Mouse (Mus musculus) midbrain, embryonic 14.5 days (tissue): ENCODE data around the gene Fos. TPM values are rescaled to one million over a fixed set of nuclear protein-coding genes. Genes with fewer than 3 reads are reported as not detected.

Experiments
- ATAC-seq: fragments of 200-750 bp; cut with Nextera tagmentation; 2 replicates; pipeline ENCODE4 v1.8.0; 2017; ENCODE audit warnings: moderate number of reproducible peaks, moderate library complexity; ENCODE audit not compliant: low FRiP score, low TSS enrichment
- DNase-seq: peaks from one replicate; pipeline ENCODE4 v3.0.0-alpha.2; 2015
- H3K27ac ChIP-seq: fragments of 300-500 bp; sonication (generic); replicated peaks from 2 replicates; pipeline ENCODE4 v1.5.1; 2014; ENCODE audit warnings: mild to moderate bottlenecking, low read depth, low read length, moderate library complexity
- H3K27me3 ChIP-seq: fragments of 300-500 bp; sonication (generic); 2 replicates; pipeline ENCODE4 v1.6.1; 2014; ENCODE audit warnings: low read length, control low read depth, mixed read lengths; ENCODE audit not compliant: control insufficient read depth, insufficient read depth
- H3K36me3 ChIP-seq: fragments of 300-500 bp; sonication (generic); 2 replicates; pipeline ENCODE4 v1.6.1; 2014; ENCODE audit warnings: low read length, control low read depth; ENCODE audit not compliant: control insufficient read depth, insufficient read depth
- H3K4me1 ChIP-seq: fragments of 300-500 bp; sonication (generic); 2 replicates; pipeline ENCODE4 v1.6.1; 2014; ENCODE audit warnings: mild to moderate bottlenecking, antibody characterized with exemption, low read length, control low read depth; ENCODE audit not compliant: control insufficient read depth, insufficient read depth
- H3K4me2 ChIP-seq: fragments of 300-500 bp; sonication (generic); 2 replicates; pipeline ENCODE4 v1.6.1; 2014; ENCODE audit warnings: mild to moderate bottlenecking, low read length, moderate library complexity
- H3K4me3 ChIP-seq: fragments of 300-500 bp; sonication (generic); replicated peaks from 2 replicates; pipeline ENCODE4 v1.5.1; 2014; ENCODE audit warnings: low read depth, low read length
- H3K9ac ChIP-seq: fragments of 300-500 bp; sonication (generic); replicated peaks from 2 replicates; pipeline ENCODE4 v1.6.1; 2014; ENCODE audit warnings: mild to moderate bottlenecking, low read length, moderate library complexity
- H3K9me3 ChIP-seq: fragments of 300-500 bp; sonication (generic); 2 replicates; pipeline ENCODE4 v1.6.1; 2016; ENCODE audit warnings: low read length, control low read depth, mixed read lengths; ENCODE audit not compliant: control insufficient read depth
- WGBS: fragments of 180-500 bp; shearing (Covaris S2); extraction: QIAGEN DNeasy Blood & Tissue Kit; methylation state at CpG from one replicate; pipeline ENCODE4 v1.1.7; 2014; 5-methylcytosine and 5-hydroxymethylcytosine counted together
- polyA plus RNA-seq: library from polyadenylated mRNA; unstranded; fragments of >200 nt; fragmentation: Nextera tagmentation; extraction: Ambion mirVana; gene quantifications from 2 replicates; pipeline ENCODE4 v1.2.1, GENCODE M21; 2014

Gene Fos
- polyA plus RNA-seq, 1 experiment from 2014 or later, result 1.1 TPM

GRCm38 (mm10) chr12:85508235-85508634 lies 34.5 kb downstream of the Fos start:
- WGBS, result 17% methylated on average over 3 of the region's 3 CpGs
- Histone ChIP-seq H3K27ac (no peak overlapping the region), H3K36me3 (no peaks in the 10 kb centered on the region), H3K9me3 (no peaks in the 10 kb centered on the region), H3K4me2 (no peak overlapping the region), H3K4me3 (no peak overlapping the region), H3K4me1 (no peaks in the 10 kb centered on the region), H3K9ac (no peak overlapping the region), H3K27me3 (no peaks in the 10 kb centered on the region)
- ATAC-seq (no peak), DNase-seq (peak; percentile 62)

- ATAC-seq (no peak), DNase-seq (no peak)
- Histone ChIP-seq H3K4me1 (no peaks in the 10 kb centered on the region), H3K27me3 (no peaks in the 10 kb centered on the region), H3K36me3 (no peaks in the 10 kb centered on the region), H3K9me3 (no peaks in the 10 kb centered on the region), H3K4me2 (no peak overlapping the region), H3K27ac (no peak overlapping the region), H3K9ac (no peak overlapping the region), H3K4me3 (no peak overlapping the region)
- WGBS, result 96% methylated on average over 2 of the region's 2 CpGs
Observed at GRCm38 (mm10) chr12:85510013-85510412, 36.3 kb downstream of the Fos start.

GRCm38 (mm10) chr12:85513789-85514447 lies 40.2 kb downstream of the Fos start:
- 69% methylated on average over 6 of the region's 6 CpGs for WGBS
- no peak for ATAC-seq
- H3K9me3 ChIP-seq, result no peaks in the 10 kb centered on the region

GRCm38 (mm10) chr12:85514958-85515357 lies 41.3 kb downstream of the Fos start:
- DNase-seq (no peak), ATAC-seq (no peak)
- H3K36me3 ChIP-seq, result no peaks in the 10 kb centered on the region
- H3K27ac ChIP-seq, result no peak overlapping the region
- no peaks in the 10 kb centered on the region for H3K9me3 ChIP-seq
- H3K4me3 ChIP-seq, result no peak overlapping the region
- no peaks in the 10 kb centered on the region for H3K4me1 ChIP-seq
- H3K4me2 ChIP-seq, result no peak overlapping the region
- no peaks in the 10 kb centered on the region for H3K27me3 ChIP-seq
- 83% methylated on average over 5 of the region's 5 CpGs for WGBS
- no peak overlapping the region for H3K9ac ChIP-seq

More at GRCm38 (mm10) chr12:85513789-85514447, 40.2 kb downstream of the Fos start:
- Histone ChIP-seq H3K36me3 (no peaks in the 10 kb centered on the region), H3K9ac (no peak overlapping the region), H3K27ac (no peak overlapping the region), H3K4me1 (no peaks in the 10 kb centered on the region), H3K4me3 (no peak overlapping the region), H3K27me3 (no peaks in the 10 kb centered on the region), H3K4me2 (no peak overlapping the region)
- no peak for DNase-seq

GRCm38 (mm10) chr12:85515865-85516264 lies 42.2 kb downstream of the Fos start:
- H3K4me1 ChIP-seq, result no peaks in the 10 kb centered on the region
- no peak for DNase-seq
- H3K27ac ChIP-seq, result no peak overlapping the region
- ATAC-seq, result no peak
- no peak overlapping the region for H3K4me3 ChIP-seq
- 94% methylated on average over 3 of the region's 3 CpGs for WGBS
- H3K36me3 ChIP-seq, result no peaks in the 10 kb centered on the region
- no peaks in the 10 kb centered on the region for H3K27me3 ChIP-seq
- no peaks in the 10 kb centered on the region for H3K9me3 ChIP-seq
- H3K9ac ChIP-seq, result no peak overlapping the region
- H3K4me2 ChIP-seq, result no peak overlapping the region

GRCm38 (mm10) chr12:85517339-85517738 lies 43.6 kb downstream of the Fos start:
- Histone ChIP-seq H3K9me3 (no peaks in the 10 kb centered on the region), H3K4me2 (no peak overlapping the region), H3K36me3 (no peaks in the 10 kb centered on the region), H3K27ac (no peak overlapping the region), H3K27me3 (no peaks in the 10 kb centered on the region), H3K4me1 (no peaks in the 10 kb centered on the region), H3K9ac (no peak overlapping the region), H3K4me3 (no peak overlapping the region)
- WGBS, result 91% methylated on average over 13 of the region's 13 CpGs
- DNase-seq (no peak), ATAC-seq (no peak)

GRCm38 (mm10) chr12:85518009-85518408 lies 44.3 kb downstream of the Fos start:
- H3K9me3 ChIP-seq, result no peaks in the 10 kb centered on the region
- no peaks in the 10 kb centered on the region for H3K27me3 ChIP-seq
- no peak overlapping the region for H3K4me2 ChIP-seq
- H3K4me3 ChIP-seq, result no peak overlapping the region
- ATAC-seq, result no peak
- H3K4me1 ChIP-seq, result no peaks in the 10 kb centered on the region
- no peak overlapping the region for H3K9ac ChIP-seq
- 86% methylated on average over 5 of the region's 5 CpGs for WGBS
- DNase-seq, result no peak
- no peak overlapping the region for H3K27ac ChIP-seq
- H3K36me3 ChIP-seq, result no peaks in the 10 kb centered on the region

- H3K27ac ChIP-seq, result no peak overlapping the region
- no peaks in the 10 kb centered on the region for H3K27me3 ChIP-seq
- ATAC-seq (no peak), DNase-seq (no peak)
- 94% methylated on average over 6 of the region's 6 CpGs for WGBS
- H3K9me3 ChIP-seq, result no peaks in the 10 kb centered on the region
- peaks cover 3% of the 10 kb centered on the region; the same call in 1 of the 2 replicates for H3K4me1 ChIP-seq
- no peak overlapping the region for H3K9ac ChIP-seq
- H3K4me2 ChIP-seq, result no peak overlapping the region
- no peaks in the 10 kb centered on the region for H3K36me3 ChIP-seq
- H3K4me3 ChIP-seq, result no peak overlapping the region
Observed at GRCm38 (mm10) chr12:85519553-85519952, 45.9 kb downstream of the Fos start.

- Histone ChIP-seq H3K36me3 (no peaks in the 10 kb centered on the region), H3K4me1 (peaks cover 3% of the 10 kb centered on the region; the same call in 1 of the 2 replicates), H3K27ac (no peak overlapping the region), H3K4me3 (no peak overlapping the region), H3K9ac (no peak overlapping the region), H3K4me2 (no peak overlapping the region), H3K27me3 (no peaks in the 10 kb centered on the region), H3K9me3 (no peaks in the 10 kb centered on the region)
- DNase-seq (no peak), ATAC-seq (no peak)
- 83% methylated on average over 6 of the region's 6 CpGs for WGBS
Observed at GRCm38 (mm10) chr12:85521101-85521500, 47.4 kb downstream of the Fos start.
